Mouse (Mus musculus): Measurements from ENCODE around the gene Ccdc172. TPM values are rescaled to one million over a fixed set of nuclear protein-coding genes. Genes with fewer than 3 reads are reported as not detected.

The Ccdc172 gene
- polyA plus RNA-seq, 1 experiment from 2014 or later: not detected

DNA sequence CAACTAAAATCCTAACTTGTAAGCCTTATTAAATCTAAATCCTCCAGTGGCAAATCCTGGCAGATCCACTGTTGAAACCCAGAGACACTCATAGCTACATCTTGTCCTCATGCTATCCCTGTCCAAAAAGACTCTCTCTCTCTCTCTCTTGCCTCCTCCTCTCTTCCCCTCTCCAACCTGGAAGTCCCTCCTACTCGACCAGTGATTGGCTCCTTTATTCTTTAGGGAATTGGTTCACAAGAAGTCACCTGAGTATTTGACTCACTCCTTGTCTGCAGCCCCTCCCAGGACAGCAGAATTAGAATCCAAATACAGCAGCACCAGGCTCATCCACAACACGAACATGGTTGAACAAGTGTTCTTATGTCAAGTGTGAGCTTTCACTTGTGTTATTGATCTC is 74.3 kb downstream of the Ccdc172 start:
- H3K9ac ChIP-seq (replicated peaks; ENCODE audit: low read depth, low read length): no peak overlapping the region
- no peaks in the 10 kb centered on the region for H3K9me3 ChIP-seq (ENCODE audit: control insufficient read depth, low read length)
- no peaks in the 10 kb centered on the region for H3K36me3 ChIP-seq (ENCODE audit: control insufficient read depth, insufficient read depth)
- H3K4me2 ChIP-seq (ENCODE audit: low read length): no peak overlapping the region
- no peak for ATAC-seq
- WGBS: 76% methylated on average over 2 of the region's 2 CpGs
- no peaks in the 10 kb centered on the region for H3K27me3 ChIP-seq (replicated peaks; ENCODE audit: control insufficient read depth, insufficient read depth, low read length)
- H3K27ac ChIP-seq (ENCODE audit: low read length): no peak overlapping the region
- H3K4me3 ChIP-seq (replicated peaks; ENCODE audit: low read length): no peak overlapping the region
- peaks cover 3% of the 10 kb centered on the region; the same call in 1 of the 2 replicates for H3K4me1 ChIP-seq (replicated peaks; ENCODE audit: control insufficient read depth, insufficient read depth, low read length)

DNA sequence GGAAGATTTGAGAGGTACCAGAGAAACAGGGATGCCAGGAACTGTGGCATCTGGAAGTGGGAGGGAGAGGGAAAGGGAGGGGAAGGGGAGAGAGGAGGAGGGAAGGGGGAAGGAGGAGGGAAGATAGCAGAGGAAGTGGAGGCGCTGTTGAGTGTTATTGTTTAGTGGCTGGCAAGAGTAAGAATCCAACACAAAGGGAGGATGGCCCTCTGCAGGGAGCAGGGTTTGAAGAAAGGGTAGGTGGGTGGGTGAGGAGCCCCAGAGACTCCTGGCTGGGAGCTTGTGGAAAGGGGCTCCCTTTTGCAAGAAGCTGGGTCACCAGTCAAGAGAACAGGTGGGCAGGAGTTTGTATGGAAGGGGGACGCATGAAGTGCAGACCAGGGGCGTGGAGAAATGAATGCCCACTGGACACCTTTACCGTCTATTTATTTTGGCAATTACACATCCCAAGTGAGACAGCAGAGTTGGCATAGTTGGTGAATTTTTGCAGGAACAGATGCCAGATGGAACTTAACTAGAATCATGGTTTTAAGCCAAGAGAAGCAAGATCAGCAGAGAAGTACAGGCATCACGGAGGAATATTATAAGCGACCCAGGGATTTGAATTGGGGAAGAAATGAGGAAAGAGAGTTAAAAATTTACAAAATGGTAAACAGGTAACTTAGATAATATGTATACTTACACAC is 78.6 kb downstream of the Ccdc172 start:
- Histone ChIP-seq H3K9ac (replicated peaks; ENCODE audit: low read depth, low read length) (no peak overlapping the region), H3K9me3 (ENCODE audit: control insufficient read depth, low read length) (no peaks in the 10 kb centered on the region; the same call in 1 of the 2 replicates), H3K36me3 (ENCODE audit: control insufficient read depth, insufficient read depth) (no peaks in the 10 kb centered on the region), H3K27ac (ENCODE audit: low read length) (no peak overlapping the region), H3K4me2 (ENCODE audit: low read length) (no peak overlapping the region), H3K4me3 (replicated peaks; ENCODE audit: low read length) (no peak overlapping the region), H3K4me1 (replicated peaks; ENCODE audit: control insufficient read depth, insufficient read depth, low read length) (peaks cover 3% of the 10 kb centered on the region; the same call in 1 of the 2 replicates), H3K27me3 (replicated peaks; ENCODE audit: control insufficient read depth, insufficient read depth, low read length) (no peaks in the 10 kb centered on the region)
- ATAC-seq: no peak
- 53% methylated on average over 6 of the region's 6 CpGs for WGBS

DNA sequence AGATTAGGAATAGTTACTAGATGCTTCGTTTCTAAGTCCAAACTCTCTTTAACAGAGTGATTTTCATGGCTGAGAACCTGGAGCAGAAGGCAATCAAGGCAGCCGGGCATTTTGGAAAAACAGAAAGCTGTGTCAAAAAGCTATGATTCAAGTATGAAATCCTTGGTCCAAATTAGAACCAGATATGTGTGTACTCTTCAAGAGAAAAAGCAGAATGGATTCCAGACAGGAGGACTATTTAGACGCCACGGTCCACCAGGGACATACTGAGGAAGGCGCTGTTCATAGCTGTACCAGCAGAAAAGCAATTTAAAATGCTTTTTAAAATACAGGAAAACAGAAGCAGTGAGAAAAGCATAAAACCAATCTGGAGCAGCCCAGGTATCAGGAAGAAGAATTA is 88.6 kb downstream of the Ccdc172 start:
- WGBS: 90% methylated on average over 5 of the region's 5 CpGs
- H3K9ac ChIP-seq (replicated peaks; ENCODE audit: low read depth, low read length): no peak overlapping the region
- no peaks in the 10 kb centered on the region for H3K4me1 ChIP-seq (replicated peaks; ENCODE audit: control insufficient read depth, insufficient read depth, low read length)
- no peak overlapping the region for H3K4me3 ChIP-seq (replicated peaks; ENCODE audit: low read length)
- no peaks in the 10 kb centered on the region for H3K27me3 ChIP-seq (replicated peaks; ENCODE audit: control insufficient read depth, insufficient read depth, low read length)
- H3K4me2 ChIP-seq (ENCODE audit: low read length): no peak overlapping the region
- H3K36me3 ChIP-seq (ENCODE audit: control insufficient read depth, insufficient read depth): no peaks in the 10 kb centered on the region
- H3K27ac ChIP-seq (ENCODE audit: low read length): no peak overlapping the region
- H3K9me3 ChIP-seq (ENCODE audit: control insufficient read depth, low read length): no peaks in the 10 kb centered on the region; the same call in 1 of the 2 replicates
- ATAC-seq: no peak

Other genes starting within 250 kb of the Ccdc172 start
- gene Gfra1, start 56.1 kb upstream of the Ccdc172 start, polyA plus RNA-seq (2015; fragmentation: Nextera tagmentation; extraction: Ambion mirVana): 12.5 and 17.3 TPM in 2 replicates
- 0.46 and 0.65 TPM in 2 replicates for gene Pnlip, start 140.5 kb downstream of the Ccdc172 start, polyA plus RNA-seq (2015; fragmentation: Nextera tagmentation; extraction: Ambion mirVana)
- gene Pnliprp1, start 216.9 kb downstream of the Ccdc172 start, polyA plus RNA-seq (2015; fragmentation: Nextera tagmentation; extraction: Ambion mirVana): 0.67 and 0.72 TPM in 2 replicates
- 0.36 and 0.57 TPM in 2 replicates for gene Pnliprp2, start 247.7 kb downstream of the Ccdc172 start, polyA plus RNA-seq (2015; fragmentation: Nextera tagmentation; extraction: Ambion mirVana)